Mouse (Mus musculus): ENCODE results near the gene Sez6. TPM values are rescaled to one million over a fixed set of nuclear protein-coding genes. Genes with fewer than 3 reads are reported as not detected.

Sez6 gene
- polyA plus RNA-seq, 1 experiment from 2014 or later: 1.8 TPM

DNA sequence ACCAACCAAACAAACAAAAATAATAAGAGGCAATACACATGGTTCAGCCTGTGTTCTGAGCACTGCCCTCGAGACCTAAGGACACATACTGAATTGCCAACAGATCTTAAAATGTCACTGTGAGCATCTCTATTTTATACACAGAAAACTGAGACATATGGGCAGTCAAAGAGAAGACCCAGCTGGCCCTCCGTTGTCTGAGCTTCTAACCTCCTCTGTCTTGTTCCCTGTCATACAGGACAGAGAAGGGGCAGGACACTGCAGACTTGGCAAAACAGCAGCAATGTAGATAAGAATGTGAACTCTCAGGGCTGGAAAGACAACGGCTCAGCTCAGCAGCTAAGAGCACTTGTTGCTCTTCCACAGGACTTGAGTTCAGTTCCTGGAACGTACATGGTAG lies 22.1 kb upstream of the Sez6 start:
- H3K27me3 ChIP-seq (replicated peaks): peaks cover 9% of the 10 kb centered on the region; the same call in 1 of the 2 replicates
- WGBS: 54% methylated on average over 4 of the region's 4 CpGs
- H3K4me3 ChIP-seq (replicated peaks): no peak overlapping the region
- H3K4me1 ChIP-seq: peaks cover 4% of the 10 kb centered on the region; the same call in 1 of the 2 replicates
- ATAC-seq (ENCODE audit: insufficient read depth, low FRiP score, low read depth): no peak
- H3K9me3 ChIP-seq: no peaks in the 10 kb centered on the region
- H3K9ac ChIP-seq: no peak overlapping the region
- no peak overlapping the region for H3K4me2 ChIP-seq
- H3K27ac ChIP-seq: no peak overlapping the region
- H3K36me3 ChIP-seq: no peaks in the 10 kb centered on the region

DNA sequence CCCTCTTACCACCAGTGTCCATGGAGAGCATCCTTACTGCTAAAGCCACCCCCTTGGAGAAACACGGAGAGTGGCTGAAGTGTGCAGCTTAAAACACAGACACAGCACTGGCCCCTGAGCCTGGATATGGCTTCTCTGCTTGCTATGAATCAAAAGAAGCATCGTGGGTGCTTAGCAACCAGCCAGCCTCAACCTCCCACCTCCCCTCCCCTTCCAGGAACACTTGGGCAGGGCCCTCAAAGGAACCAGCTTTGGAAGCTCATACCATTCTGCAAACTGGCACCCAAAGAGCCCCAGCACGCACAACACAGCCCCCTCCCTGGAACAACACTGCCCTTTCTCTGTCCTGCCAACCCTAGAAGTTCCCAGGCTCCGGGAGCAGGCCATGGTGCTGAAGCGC lies 21.2 kb upstream of the Sez6 start:
- no peak for ATAC-seq (ENCODE audit: insufficient read depth, low FRiP score, low read depth)
- no peak overlapping the region for H3K9ac ChIP-seq
- 24% methylated on average over 5 of the region's 5 CpGs for WGBS
- no peaks in the 10 kb centered on the region for H3K9me3 ChIP-seq
- peaks cover 18% of the 10 kb centered on the region for H3K27me3 ChIP-seq (replicated peaks)
- no peak overlapping the region for H3K4me2 ChIP-seq
- no peaks in the 10 kb centered on the region for H3K36me3 ChIP-seq
- H3K4me1 ChIP-seq: peaks cover 4% of the 10 kb centered on the region; the same call in 1 of the 2 replicates
- H3K27ac ChIP-seq: no peak overlapping the region
- H3K4me3 ChIP-seq (replicated peaks): no peak overlapping the region

DNA sequence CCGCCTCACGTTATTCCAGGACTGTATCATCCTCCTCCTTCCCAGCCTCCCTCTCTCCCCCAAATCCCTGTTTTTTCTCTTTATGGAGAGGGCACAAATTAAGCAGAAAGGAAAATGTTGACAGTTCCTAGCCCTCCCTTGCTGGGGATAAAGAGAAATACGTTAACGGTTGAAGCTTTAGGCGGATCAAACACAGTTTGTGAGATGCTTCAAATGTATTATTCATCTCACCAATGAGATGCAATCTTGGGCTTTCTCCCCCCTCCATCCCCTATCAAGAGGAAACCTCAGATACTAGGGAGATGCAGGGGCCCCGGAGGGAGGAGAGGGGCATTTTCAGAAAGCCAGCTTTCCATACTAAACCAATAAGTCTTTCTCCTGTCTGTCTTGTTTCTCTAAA lies 20.8 kb upstream of the Sez6 start:
- no peaks in the 10 kb centered on the region for H3K36me3 ChIP-seq
- 23% methylated on average over 6 of the region's 6 CpGs for WGBS
- no peak overlapping the region for H3K4me3 ChIP-seq (replicated peaks)

DNA sequence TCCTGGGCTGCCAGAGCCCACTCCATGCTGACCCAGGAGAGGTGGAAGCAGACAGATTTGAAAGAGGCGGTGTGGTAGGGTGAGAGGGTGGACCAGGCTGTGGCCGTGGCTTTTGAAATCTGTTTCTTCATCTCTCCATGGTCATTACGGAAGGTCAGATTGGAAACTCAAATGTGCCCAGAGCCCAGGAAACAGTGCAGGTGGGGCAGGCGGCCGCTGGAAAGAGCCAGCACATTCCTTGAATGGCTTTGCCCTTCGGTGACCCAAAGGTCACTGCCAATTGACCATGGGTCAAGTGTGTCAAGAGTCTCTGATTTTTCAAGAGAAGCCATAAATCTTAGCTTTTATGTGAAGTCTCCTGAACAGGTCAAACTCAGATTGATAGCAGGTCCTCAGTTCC lies 17.1 kb upstream of the Sez6 start:
- Histone ChIP-seq H3K9ac (no peak overlapping the region), H3K36me3 (no peaks in the 10 kb centered on the region), H3K4me2 (no peak overlapping the region), H3K4me3 (replicated peaks) (no peak overlapping the region), H3K27me3 (replicated peaks) (peaks cover 44% of the 10 kb centered on the region), H3K27ac (no peak overlapping the region), H3K9me3 (no peaks in the 10 kb centered on the region), H3K4me1 (0 out of 2 replicates have a peak, but pooled peaks cover 4% of the 10 kb centered on the region)
- WGBS: 49% methylated on average over 6 of the region's 6 CpGs
- ATAC-seq (ENCODE audit: insufficient read depth, low FRiP score, low read depth): no peak

More for the DNA sequence above, 20.8 kb upstream of the Sez6 start:
- Histone ChIP-seq H3K27ac (no peak overlapping the region), H3K9ac (no peak overlapping the region), H3K27me3 (replicated peaks) (peaks cover 21% of the 10 kb centered on the region), H3K9me3 (no peaks in the 10 kb centered on the region), H3K4me1 (peaks cover 7% of the 10 kb centered on the region; the same call in 1 of the 2 replicates), H3K4me2 (no peak overlapping the region)
- ATAC-seq (ENCODE audit: insufficient read depth, low FRiP score, low read depth): no peak

DNA sequence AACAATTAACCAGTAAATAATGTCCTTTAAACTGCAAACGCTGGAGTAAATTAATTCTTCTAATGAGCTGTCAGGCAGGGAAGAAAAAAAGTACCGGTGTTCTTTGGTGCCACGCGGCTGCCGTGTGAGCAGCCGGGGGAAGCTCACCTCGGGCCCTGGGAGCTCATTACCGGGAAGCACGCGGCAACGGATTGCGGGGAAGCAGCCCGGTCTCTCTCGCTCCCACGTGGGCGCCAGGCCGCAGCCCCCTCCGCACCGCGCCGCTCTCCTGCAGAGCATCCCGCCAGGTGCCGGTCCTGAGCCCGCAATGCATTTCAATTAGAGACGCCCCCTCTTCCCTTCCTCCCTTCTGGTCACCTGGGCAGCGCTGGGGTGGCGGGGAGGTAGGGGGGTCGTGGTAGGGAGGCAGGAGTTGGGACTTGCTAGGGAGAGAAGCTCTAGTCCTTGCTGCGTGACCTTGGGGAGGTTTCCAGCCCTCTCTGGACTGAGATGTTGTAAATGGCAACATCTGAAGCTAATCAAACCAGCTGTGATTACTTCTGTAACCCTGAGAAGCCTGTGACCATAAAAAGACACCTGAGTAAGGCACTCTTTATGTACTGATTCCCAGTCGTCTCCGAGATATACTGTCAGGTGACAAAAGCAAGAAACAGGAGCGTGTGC lies 15.9 kb upstream of the Sez6 start:
- H3K4me1 ChIP-seq: 0 out of 2 replicates have a peak, but pooled peaks cover 4% of the 10 kb centered on the region
- H3K9ac ChIP-seq: no peak overlapping the region
- H3K4me3 ChIP-seq (replicated peaks): 0 out of 2 replicates have a peak overlapping the region, but pooled peaks have one; percentile 3
- no peak for ATAC-seq (ENCODE audit: insufficient read depth, low FRiP score, low read depth)
- H3K27me3 ChIP-seq (replicated peaks): peaks cover 44% of the 10 kb centered on the region
- no peaks in the 10 kb centered on the region for H3K9me3 ChIP-seq
- 0 out of 2 replicates have a peak overlapping the region, but pooled peaks have one; percentile 3 for H3K4me2 ChIP-seq
- WGBS: 3% methylated on average over 32 of the region's 32 CpGs
- H3K36me3 ChIP-seq: no peaks in the 10 kb centered on the region
- H3K27ac ChIP-seq: no peak overlapping the region

DNA sequence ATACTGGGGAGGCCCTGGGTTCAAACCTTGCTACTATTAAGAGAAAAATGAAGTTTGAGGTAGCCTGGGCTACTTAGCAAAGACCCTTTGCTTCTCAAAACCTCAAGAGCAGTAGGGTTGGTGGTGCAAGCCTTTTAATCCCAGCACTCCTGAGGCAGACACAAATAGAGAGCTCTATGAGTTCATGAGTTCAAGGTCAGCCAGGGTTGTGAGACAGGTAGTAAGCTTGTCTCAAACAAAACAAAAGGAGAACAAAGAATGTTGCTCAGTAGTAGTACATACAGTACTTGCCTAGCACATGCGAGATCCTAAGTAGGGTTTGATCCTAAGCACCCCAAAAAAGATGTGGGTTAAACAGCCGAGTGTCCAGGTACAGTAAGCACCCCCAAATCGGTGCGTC lies 13.9 kb upstream of the Sez6 start:
- no peak for ATAC-seq (ENCODE audit: insufficient read depth, low FRiP score, low read depth)
- 0 out of 2 replicates have a peak, but pooled peaks cover 4% of the 10 kb centered on the region for H3K4me1 ChIP-seq
- 73% methylated on average over 4 of the region's 4 CpGs for WGBS

DNA sequence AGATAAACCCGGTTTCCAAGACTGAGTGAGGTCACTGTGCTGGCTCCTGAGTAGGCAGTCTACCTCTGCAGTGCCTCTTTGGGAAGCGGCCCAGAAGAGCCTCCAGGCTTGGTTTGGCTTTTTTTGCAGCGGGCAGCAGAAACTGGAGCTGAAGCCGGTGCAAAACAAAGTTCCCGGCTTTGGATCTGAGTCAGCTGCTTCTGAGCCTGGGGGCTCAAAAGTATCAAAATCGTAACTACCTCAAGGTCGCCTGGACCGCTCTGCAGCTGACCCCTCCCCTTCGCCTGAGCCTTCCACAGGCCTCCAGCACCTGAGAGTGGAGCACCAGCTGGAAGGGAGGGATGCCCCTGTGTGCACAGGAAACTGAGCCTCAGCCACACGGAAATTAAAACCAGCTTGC lies 13.4 kb upstream of the Sez6 start:
- H3K36me3 ChIP-seq: no peaks in the 10 kb centered on the region
- H3K9ac ChIP-seq: no peak overlapping the region
- no peak overlapping the region for H3K4me2 ChIP-seq
- ATAC-seq (ENCODE audit: insufficient read depth, low FRiP score, low read depth): no peak
- H3K4me3 ChIP-seq (replicated peaks): no peak overlapping the region
- 0 out of 2 replicates have a peak, but pooled peaks cover 4% of the 10 kb centered on the region for H3K4me1 ChIP-seq
- no peaks in the 10 kb centered on the region for H3K9me3 ChIP-seq
- WGBS: 43% methylated on average over 10 of the region's 10 CpGs
- peaks cover 44% of the 10 kb centered on the region for H3K27me3 ChIP-seq (replicated peaks)
- no peak overlapping the region for H3K27ac ChIP-seq

More for the DNA sequence above, 13.9 kb upstream of the Sez6 start:
- no peak overlapping the region for H3K9ac ChIP-seq
- no peak overlapping the region for H3K4me3 ChIP-seq (replicated peaks)
- H3K27ac ChIP-seq: no peak overlapping the region
- peaks cover 44% of the 10 kb centered on the region for H3K27me3 ChIP-seq (replicated peaks)
- no peaks in the 10 kb centered on the region for H3K36me3 ChIP-seq
- no peak overlapping the region for H3K4me2 ChIP-seq
- H3K9me3 ChIP-seq: no peaks in the 10 kb centered on the region

DNA sequence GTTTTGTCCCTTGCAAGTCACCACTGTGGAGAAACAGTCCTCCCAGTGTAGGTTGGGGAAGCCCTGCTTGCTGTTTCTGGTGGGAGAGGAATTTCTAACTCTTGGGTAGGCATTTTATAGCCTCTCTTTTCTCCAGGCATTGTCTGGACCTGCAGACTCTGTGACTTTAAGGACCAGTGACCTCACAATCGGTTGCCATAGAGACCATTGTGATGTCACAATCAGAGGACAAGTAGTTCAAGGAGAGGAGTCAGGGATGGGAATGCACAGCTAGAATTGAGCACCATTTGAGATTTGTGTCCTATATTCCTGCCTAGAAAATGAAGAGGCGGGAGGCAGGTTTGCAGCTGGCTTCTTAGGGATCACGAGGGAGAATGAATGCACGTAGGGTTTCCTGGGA lies 7.3 kb upstream of the Sez6 start:
- 75% methylated on average over 4 of the region's 4 CpGs for WGBS
- H3K9me3 ChIP-seq: no peaks in the 10 kb centered on the region
- no peak for ATAC-seq (ENCODE audit: insufficient read depth, low FRiP score, low read depth)
- no peak overlapping the region for H3K4me3 ChIP-seq (replicated peaks)
- H3K9ac ChIP-seq: no peak overlapping the region
- no peaks in the 10 kb centered on the region; the same call in 1 of the 2 replicates for H3K27me3 ChIP-seq (replicated peaks)
- H3K27ac ChIP-seq: no peak overlapping the region
- H3K4me2 ChIP-seq: no peak overlapping the region
- no peaks in the 10 kb centered on the region for H3K36me3 ChIP-seq
- H3K4me1 ChIP-seq: no peaks in the 10 kb centered on the region

DNA sequence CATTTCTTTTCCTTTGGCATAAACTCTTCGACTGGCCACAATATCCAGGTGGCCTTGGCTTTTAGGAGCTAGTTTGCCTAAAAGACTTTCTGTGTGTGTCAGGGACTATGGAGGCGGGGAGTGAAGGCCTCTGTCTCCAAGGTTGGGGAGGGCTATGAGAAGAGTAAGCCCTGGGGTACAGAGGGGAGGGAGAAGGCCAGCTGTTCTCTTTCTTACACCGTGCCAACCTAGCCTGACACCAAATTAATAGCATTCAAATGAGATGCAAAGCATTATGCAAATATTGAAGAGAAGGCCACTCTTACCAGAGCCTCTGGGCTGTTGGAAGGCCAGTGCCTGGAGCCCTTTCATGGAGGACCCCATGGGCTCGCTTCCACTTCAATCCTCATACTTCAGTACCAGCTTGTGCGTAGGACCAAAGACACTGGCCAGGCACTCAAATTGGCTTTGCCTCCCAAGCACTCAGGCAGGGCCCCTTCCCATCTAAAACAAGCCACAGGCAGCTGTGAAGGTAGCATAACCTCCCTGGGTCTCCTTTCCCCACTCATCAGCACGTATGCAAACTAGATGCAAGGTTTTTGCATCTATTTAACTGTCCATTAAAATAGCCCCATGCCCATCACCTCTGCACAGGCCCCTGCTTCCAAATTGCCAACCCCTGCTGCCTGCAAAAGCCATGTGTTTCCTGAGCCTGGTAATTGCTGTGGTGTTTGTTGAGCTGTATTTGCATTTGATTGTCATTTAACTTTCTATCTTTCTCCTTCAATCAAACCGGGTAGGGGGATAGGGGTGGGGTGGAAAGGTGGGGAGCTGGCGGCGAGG lies 4.6 kb upstream of the Sez6 start:
- no peak overlapping the region for H3K4me3 ChIP-seq (replicated peaks)
- no peak overlapping the region for H3K9ac ChIP-seq
- no peaks in the 10 kb centered on the region for H3K9me3 ChIP-seq
- WGBS: 41% methylated on average over 9 of the region's 9 CpGs
- H3K27ac ChIP-seq: no peak overlapping the region
- no peak overlapping the region for H3K4me2 ChIP-seq
- no peak for ATAC-seq (ENCODE audit: insufficient read depth, low FRiP score, low read depth)
- peaks cover 15% of the 10 kb centered on the region for H3K27me3 ChIP-seq (replicated peaks)
- no peaks in the 10 kb centered on the region for H3K36me3 ChIP-seq
- peaks cover 3% of the 10 kb centered on the region for H3K4me1 ChIP-seq

DNA sequence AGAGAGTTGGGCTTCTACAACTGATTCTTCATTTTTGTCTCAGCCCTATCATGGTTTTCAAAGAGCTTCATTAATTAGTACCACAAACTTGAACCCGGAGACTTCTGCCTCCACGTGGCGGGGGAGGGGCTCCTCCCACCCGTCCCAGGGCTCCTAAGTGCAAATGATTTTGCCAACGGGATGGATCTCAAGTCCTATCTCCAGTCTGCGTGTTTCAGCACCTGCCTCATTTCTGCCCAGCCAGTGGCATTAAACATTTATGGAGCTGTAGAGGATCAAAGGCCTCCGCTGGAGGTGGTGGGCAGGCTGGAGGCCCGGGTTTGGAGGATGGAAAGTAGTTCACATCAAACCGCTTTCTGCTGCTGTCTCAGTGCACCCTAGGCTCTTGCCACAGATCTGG lies 3.9 kb upstream of the Sez6 start:
- ATAC-seq (ENCODE audit: insufficient read depth, low FRiP score, low read depth): no peak
- 15% methylated on average over 9 of the region's 9 CpGs for WGBS

DNA sequence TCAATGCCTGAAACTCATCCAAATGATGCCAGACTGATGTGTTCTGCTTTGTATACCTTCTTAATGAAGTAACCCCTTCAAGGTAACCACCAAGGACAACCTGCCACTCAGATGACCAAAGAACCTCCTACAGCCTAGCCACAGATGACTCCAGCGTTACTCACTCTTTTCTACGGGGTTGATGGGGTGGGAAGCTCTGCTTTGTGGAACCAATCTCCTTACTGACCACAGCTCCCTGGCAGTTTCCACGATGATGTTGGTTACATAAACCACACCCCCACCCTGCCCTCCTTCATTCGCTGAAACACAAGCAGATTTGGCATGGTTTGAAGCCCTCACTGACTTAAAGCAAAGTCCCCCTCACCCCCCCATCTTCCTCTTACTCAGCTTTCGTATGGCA lies 2.8 kb upstream of the Sez6 start:
- Histone ChIP-seq H3K27me3 (replicated peaks) (peaks cover 33% of the 10 kb centered on the region), H3K4me1 (peaks cover 10% of the 10 kb centered on the region), H3K27ac (no peak overlapping the region), H3K4me3 (replicated peaks) (no peak overlapping the region), H3K4me2 (no peak overlapping the region), H3K9me3 (no peaks in the 10 kb centered on the region), H3K36me3 (no peaks in the 10 kb centered on the region), H3K9ac (no peak overlapping the region)
- ATAC-seq (ENCODE audit: insufficient read depth, low FRiP score, low read depth): no peak
- WGBS: 59% methylated on average over 5 of the region's 5 CpGs

More for the DNA sequence above, 3.9 kb upstream of the Sez6 start:
- H3K4me2 ChIP-seq: no peak overlapping the region
- H3K4me1 ChIP-seq: peaks cover 9% of the 10 kb centered on the region
- no peak overlapping the region for H3K4me3 ChIP-seq (replicated peaks)
- H3K9ac ChIP-seq: no peak overlapping the region
- no peak overlapping the region for H3K27ac ChIP-seq
- H3K36me3 ChIP-seq: no peaks in the 10 kb centered on the region
- peaks cover 21% of the 10 kb centered on the region for H3K27me3 ChIP-seq (replicated peaks)
- H3K9me3 ChIP-seq: no peaks in the 10 kb centered on the region
